Mouse (Mus musculus) retina, postnatal 7 days (tissue): ENCODE measurements around the gene Olfr1228.

ENCODE experiments used
- DNase-seq: peaks from one replicate; pipeline ENCODE4 v3.0.0-alpha.2; 2012; ENCODE audit warnings: low read depth, low spot score

Olfr1228 gene

GRCm38 (mm10) chr2:89253962-89254361 lies at the start of gene Olfr1228:
Olfr1228 (minus strand) TSS chr2:89254062.
- DNase-seq = no peak

GRCm38 (mm10) chr2:89297168-89297567 lies 43.3 kb upstream of the Olfr1228 start, which contains the start of gene Olfr1230:
Olfr1230 (minus strand) TSS chr2:89297268.
- DNase-seq = no peak

GRCm38 (mm10) chr2:89287914-89288313 lies 34.1 kb upstream of the Olfr1228 start, which contains the start of gene Olfr1229:
Olfr1229 (minus strand) TSS chr2:89288014.
- no peak for DNase-seq

- no peak for DNase-seq
Measured at GRCm38 (mm10) chr2:89199948-89200347, 53.9 kb downstream of the Olfr1228 start, which contains the start of gene Olfr1226. Olfr1226 (minus strand) TSS chr2:89200048.
